Mouse (Mus musculus): Measurements from ENCODE around the gene Rad9a.
"Not testable (repeated sequence)": the region's sequence is repeated elsewhere in the genome, so short reads cannot be mapped to it uniquely, and the experiment has no call there.

Rad9a gene

GRCm38 (mm10) chr19:4201291-4201909 lies at the start of gene Rad9a:
Rad9a (minus strand) TSS chr19:4201662.
- DNase-seq (ENCODE audit: low spot score in 2 of 2), result peak; percentile 96

- not testable (repeated sequence) for DNase-seq (ENCODE audit: low spot score in 2 of 2)
These were observed 47.2 kb upstream of the Rad9a start for GRCm38 (mm10) chr19:4248683-4249082.

- DNase-seq (ENCODE audit: low spot score in 2 of 2), result no peak
These were observed 45.5 kb upstream of the Rad9a start for GRCm38 (mm10) chr19:4247010-4247409.

- DNase-seq (ENCODE audit: low spot score in 2 of 2), result no peak
These were observed 43.3 kb upstream of the Rad9a start for GRCm38 (mm10) chr19:4244775-4245174.

- DNase-seq (ENCODE audit: low spot score in 2 of 2), result no peak
These were observed 41.0 kb upstream of the Rad9a start for GRCm38 (mm10) chr19:4242416-4242815.

- DNase-seq (ENCODE audit: low spot score in 2 of 2), result no peak
These were observed 38.8 kb upstream of the Rad9a start for GRCm38 (mm10) chr19:4240247-4240668.

GRCm38 (mm10) chr19:4234548-4234947 lies 33.1 kb upstream of the Rad9a start:
- no peak for DNase-seq (ENCODE audit: low spot score in 2 of 2)

- no peak for DNase-seq (ENCODE audit: low spot score in 2 of 2)
These were observed 31.2 kb upstream of the Rad9a start for GRCm38 (mm10) chr19:4232651-4233050.

GRCm38 (mm10) chr19:4232186-4232572 lies 30.7 kb upstream of the Rad9a start:
- no peak for DNase-seq (ENCODE audit: low spot score in 2 of 2)

GRCm38 (mm10) chr19:4231253-4232185 lies 30.1 kb upstream of the Rad9a start, which contains the start of gene Pold4:
Pold4 (plus strand) TSS chr19:4231899.
- peak; percentile 98 to 99 for DNase-seq (ENCODE audit: low spot score in 2 of 2)

- no peak for DNase-seq (ENCODE audit: low spot score in 2 of 2)
These were observed 29.0 kb upstream of the Rad9a start for GRCm38 (mm10) chr19:4230415-4230814.

GRCm38 (mm10) chr19:4229451-4230076 lies 28.1 kb upstream of the Rad9a start:
- DNase-seq (ENCODE audit: low spot score in 2 of 2), result no peak

- no peak for DNase-seq (ENCODE audit: low spot score in 2 of 2)
These were observed 27.4 kb upstream of the Rad9a start for GRCm38 (mm10) chr19:4228891-4229290.

GRCm38 (mm10) chr19:4227894-4228678 lies 26.6 kb upstream of the Rad9a start:
- DNase-seq (ENCODE audit: low spot score in 2 of 2), result peak; percentile 72 to 80

GRCm38 (mm10) chr19:4227446-4227845 lies 26.0 kb upstream of the Rad9a start:
- DNase-seq (ENCODE audit: low spot score in 2 of 2), result no peak

- no peak for DNase-seq (ENCODE audit: low spot score in 2 of 2)
These were observed 25.3 kb upstream of the Rad9a start for GRCm38 (mm10) chr19:4226779-4227178.

- no peak for DNase-seq (ENCODE audit: low spot score in 2 of 2)
These were observed 20.7 kb upstream of the Rad9a start for GRCm38 (mm10) chr19:4222165-4222564.

- no peak for DNase-seq (ENCODE audit: low spot score in 2 of 2)
These were observed 19.7 kb upstream of the Rad9a start for GRCm38 (mm10) chr19:4220957-4221743.

GRCm38 (mm10) chr19:4220416-4220815 lies 19.0 kb upstream of the Rad9a start:
- DNase-seq (ENCODE audit: low spot score in 2 of 2), result no peak

- DNase-seq (ENCODE audit: low spot score in 2 of 2), result no peak
These were observed 18.5 kb upstream of the Rad9a start for GRCm38 (mm10) chr19:4219943-4220342.

GRCm38 (mm10) chr19:4218784-4219183 lies 17.3 kb upstream of the Rad9a start:
- DNase-seq (ENCODE audit: low spot score in 2 of 2), result no peak

Data from right cerebral cortex, adult 2 months (tissue).